Mouse (Mus musculus): Measurements from ENCODE around the gene Atg9b. TPM values are rescaled to one million over a fixed set of nuclear protein-coding genes. Genes with fewer than 3 reads are reported as not detected.

Gene Atg9b
- polyA plus RNA-seq, 1 experiment, result 1.7 TPM

GRCm38 (mm10) chr5:24388246-24388915 lies 3.6 kb downstream of the Atg9b start:
- DNase-seq (ENCODE audit: low read depth), result peak; percentile 13
- TF ChIP-seq CTCF (IDR thresholded peaks at IDR 0.05; ENCODE audit: borderline replicate concordance, extremely low read depth, insufficient read depth, insufficient read length), result no peak
- TF ChIP-seq POLR2A (IDR thresholded peaks at IDR 0.05; ENCODE audit: borderline replicate concordance, extremely low read depth, insufficient read depth, insufficient read length, poor library complexity, severe bottlenecking), result no peak

GRCm38 (mm10) chr5:24387264-24388241 lies 4.4 kb downstream of the Atg9b start:
- peak; percentile 90 for DNase-seq (ENCODE audit: low read depth)
- peak; percentile 33; the same call in 1 of the 2 replicates for TF ChIP-seq CTCF (IDR thresholded peaks at IDR 0.05; ENCODE audit: borderline replicate concordance, extremely low read depth, insufficient read depth, insufficient read length)
- no peak for TF ChIP-seq POLR2A (IDR thresholded peaks at IDR 0.05; ENCODE audit: borderline replicate concordance, extremely low read depth, insufficient read depth, insufficient read length, poor library complexity, severe bottlenecking)

- TF ChIP-seq POLR2A (IDR thresholded peaks at IDR 0.05; ENCODE audit: borderline replicate concordance, extremely low read depth, insufficient read depth, insufficient read length, poor library complexity, severe bottlenecking) (no peak), CTCF (IDR thresholded peaks at IDR 0.05; ENCODE audit: borderline replicate concordance, extremely low read depth, insufficient read depth, insufficient read length) (no peak)
- DNase-seq (ENCODE audit: low read depth), result no peak
Observed at GRCm38 (mm10) chr5:24385887-24386550, 5.9 kb downstream of the Atg9b start.

- TF ChIP-seq CTCF (IDR thresholded peaks at IDR 0.05; ENCODE audit: borderline replicate concordance, extremely low read depth, insufficient read depth, insufficient read length) (no peak), POLR2A (IDR thresholded peaks at IDR 0.05; ENCODE audit: borderline replicate concordance, extremely low read depth, insufficient read depth, insufficient read length, poor library complexity, severe bottlenecking) (no peak)
- DNase-seq (ENCODE audit: low read depth), result no peak
Observed at GRCm38 (mm10) chr5:24385374-24385773, 6.6 kb downstream of the Atg9b start.

GRCm38 (mm10) chr5:24384407-24384806 lies 7.5 kb downstream of the Atg9b start:
- DNase-seq (ENCODE audit: low read depth), result no peak
- no peak for TF ChIP-seq POLR2A (IDR thresholded peaks at IDR 0.05; ENCODE audit: borderline replicate concordance, extremely low read depth, insufficient read depth, insufficient read length, poor library complexity, severe bottlenecking)
- no peak for TF ChIP-seq CTCF (IDR thresholded peaks at IDR 0.05; ENCODE audit: borderline replicate concordance, extremely low read depth, insufficient read depth, insufficient read length)

GRCm38 (mm10) chr5:24383026-24383859 lies 8.7 kb downstream of the Atg9b start:
- peak; percentile 55 for TF ChIP-seq CTCF (IDR thresholded peaks at IDR 0.05; ENCODE audit: borderline replicate concordance, extremely low read depth, insufficient read depth, insufficient read length)
- TF ChIP-seq POLR2A (IDR thresholded peaks at IDR 0.05; ENCODE audit: borderline replicate concordance, extremely low read depth, insufficient read depth, insufficient read length, poor library complexity, severe bottlenecking), result no peak
- DNase-seq (ENCODE audit: low read depth), result peak; percentile 97

GRCm38 (mm10) chr5:24381988-24382387 lies 10.0 kb downstream of the Atg9b start:
- TF ChIP-seq CTCF (IDR thresholded peaks at IDR 0.05; ENCODE audit: borderline replicate concordance, extremely low read depth, insufficient read depth, insufficient read length) (no peak), POLR2A (IDR thresholded peaks at IDR 0.05; ENCODE audit: borderline replicate concordance, extremely low read depth, insufficient read depth, insufficient read length, poor library complexity, severe bottlenecking) (no peak)
- DNase-seq (ENCODE audit: low read depth), result no peak

GRCm38 (mm10) chr5:24381486-24381885 lies 10.5 kb downstream of the Atg9b start:
- TF ChIP-seq POLR2A (IDR thresholded peaks at IDR 0.05; ENCODE audit: borderline replicate concordance, extremely low read depth, insufficient read depth, insufficient read length, poor library complexity, severe bottlenecking), result no peak
- DNase-seq (ENCODE audit: low read depth), result no peak

- TF ChIP-seq POLR2A (IDR thresholded peaks at IDR 0.05; ENCODE audit: borderline replicate concordance, extremely low read depth, insufficient read depth, insufficient read length, poor library complexity, severe bottlenecking) (no peak), CTCF (IDR thresholded peaks at IDR 0.05; ENCODE audit: borderline replicate concordance, extremely low read depth, insufficient read depth, insufficient read length) (no peak)
- DNase-seq (ENCODE audit: low read depth), result no peak
Observed at GRCm38 (mm10) chr5:24380499-24380898, 11.4 kb downstream of the Atg9b start.

- no peak for TF ChIP-seq CTCF (IDR thresholded peaks at IDR 0.05; ENCODE audit: borderline replicate concordance, extremely low read depth, insufficient read depth, insufficient read length)
- TF ChIP-seq POLR2A (IDR thresholded peaks at IDR 0.05; ENCODE audit: borderline replicate concordance, extremely low read depth, insufficient read depth, insufficient read length, poor library complexity, severe bottlenecking), result no peak
- DNase-seq (ENCODE audit: low read depth), result no peak
Observed at GRCm38 (mm10) chr5:24379501-24379900, 12.4 kb downstream of the Atg9b start.

Data from brain, embryonic 14.5 days (tissue).